Mouse (Mus musculus) neutrophil, adult 83 days (primary cell): ENCODE measurements around the gene Pld6. TPM values are rescaled to one million over a fixed set of nuclear protein-coding genes. Genes with fewer than 3 reads are reported as not detected.

ENCODE experiments used
- total RNA-seq, 2 experiments: library from RNA; stranded (reverse); gene quantifications; one replicate each; pipeline ENCODE4 v1.2.4; 2023

Gene Pld6
- not detected for total RNA-seq

GRCm38 (mm10) chr11:59787199-59787781, at the start of gene Pld6:
Pld6 (minus strand) TSS chr11:59787645.

GRCm38 (mm10) chr11:59809670-59810474, 22.4 kb upstream of the Pld6 start, which contains the start of gene Flcn:
Flcn (minus strand) TSS chr11:59810016.

Other genes starting within 250 kb of the Pld6 start
- gene Nlrp3, start 246.1 kb downstream of the Pld6 start, total RNA-seq = 100 to 1,000 TPM; 313 to 335 TPM
- not detected for gene Olfr222, start 211.4 kb downstream of the Pld6 start, total RNA-seq
- gene Olfr223, start 194.4 kb downstream of the Pld6 start, total RNA-seq = not detected
- gene Mprip, start 126.3 kb downstream of the Pld6 start, total RNA-seq = 10 to 100 TPM; 46.3 to 51.8 TPM
- gene Flcn, start 22.4 kb upstream of the Pld6 start, total RNA-seq = 10 to 100 TPM; 36.6 to 36.9 TPM
- 1 to 10 TPM; 6.1 to 6.8 TPM for gene Nt5m, start 51.8 kb upstream of the Pld6 start, total RNA-seq
- gene Cops3, start 52.2 kb upstream of the Pld6 start, total RNA-seq = 10 to 100 TPM; 42.3 to 56.3 TPM
- 1 to 10 TPM; 7.2 to 8.2 TPM for gene Med9, start 160.6 kb upstream of the Pld6 start, total RNA-seq
- under 1 TPM; 0.42 to 0.75 TPM for gene Rasd1, start 177.3 kb upstream of the Pld6 start, total RNA-seq